Mouse (Mus musculus) limb, embryonic 14.5 days (tissue): Measurements from ENCODE around the gene Gm39653. TPM values are rescaled to one million over a fixed set of nuclear protein-coding genes. Genes with fewer than 3 reads are reported as not detected.

Source experiments
- ATAC-seq: fragments of 200-750 bp; cut with Nextera tagmentation; 2 replicates; pipeline ENCODE4 v1.8.0; 2017; ENCODE audit warnings: low read depth, moderate number of reproducible peaks, moderate TSS enrichment; ENCODE audit not compliant: low FRiP score
- DNase-seq: peaks from one replicate; pipeline ENCODE4 v3.0.0-alpha.2; 2015; ENCODE audit warnings: low spot score
- H3K27ac ChIP-seq: fragments of 300-500 bp; sonication (generic); replicated peaks from 2 replicates; pipeline ENCODE4 v1.5.1; 2014; ENCODE audit warnings: low read depth, mild to moderate bottlenecking, low read length, moderate library complexity, mixed read lengths
- H3K27me3 ChIP-seq: fragments of 300-500 bp; sonication (generic); 2 replicates; pipeline ENCODE4 v1.6.1; 2014; ENCODE audit warnings: low read length, mixed read lengths; ENCODE audit not compliant: control insufficient read depth, insufficient read depth
- H3K36me3 ChIP-seq: fragments of 300-500 bp; sonication (generic); 2 replicates; pipeline ENCODE4 v1.6.1; 2014; ENCODE audit warnings: mild to moderate bottlenecking, low read length, moderate library complexity, mixed read lengths; ENCODE audit not compliant: control insufficient read depth, insufficient read depth
- H3K4me1 ChIP-seq: fragments of 300-500 bp; sonication (generic); 2 replicates; pipeline ENCODE4 v1.6.1; 2014; ENCODE audit warnings: antibody characterized with exemption, low read length, mixed read lengths; ENCODE audit not compliant: control insufficient read depth, insufficient read depth
- H3K4me2 ChIP-seq: fragments of 300-500 bp; sonication (generic); replicated peaks from 2 replicates; pipeline ENCODE4 v1.6.1; 2014; ENCODE audit warnings: low read depth, mild to moderate bottlenecking, low read length, moderate library complexity; ENCODE audit not compliant: severe bottlenecking
- H3K4me3 ChIP-seq: fragments of 300-500 bp; sonication (generic); replicated peaks from 2 replicates; pipeline ENCODE4 v1.5.1; 2014; ENCODE audit warnings: low read length
- H3K9ac ChIP-seq: fragments of 300-500 bp; sonication (generic); 2 replicates; pipeline ENCODE4 v1.6.1; 2014; ENCODE audit warnings: mild to moderate bottlenecking, low read depth, low read length, moderate library complexity; ENCODE audit not compliant: severe bottlenecking
- H3K9me3 ChIP-seq: fragments of 300-500 bp; sonication (generic); 2 replicates; pipeline ENCODE4 v1.6.1; 2016; ENCODE audit warnings: low read length; ENCODE audit not compliant: control insufficient read depth
- POLR2A ChIP-seq: fragments of 200-500 bp; IDR thresholded peaks from 2 replicates; pipeline ENCODE4 v1.8.0; 2012; ENCODE audit warnings: inconsistent platforms, mild to moderate bottlenecking, moderate library complexity, borderline replicate concordance; ENCODE audit not compliant: insufficient read depth, insufficient read length; ENCODE audit errors: extremely low read depth
- WGBS: fragments of 180-500 bp; shearing (Covaris S2); extraction: QIAGEN DNeasy Blood & Tissue Kit; methylation state at CpG from one replicate; pipeline ENCODE4 v1.1.7; 2014; 5-methylcytosine and 5-hydroxymethylcytosine counted together
- polyA plus RNA-seq, 2 experiments: library from polyadenylated mRNA; depleted of rRNA in 1 of 2; stranded (reverse) in 1 of 2; unstranded in 1 of 2; fragments of >200 nt; fragmentation: Nextera tagmentation in 1 of 2; extraction: Ambion mirVana in 1 of 2; gene quantifications; 2 replicates each; pipeline versions ENCODE4 v1.2.1 to v1.2.3; 2012 to 2014

Gm39653 gene
- polyA plus RNA-seq (2012; rRNA removed) (not detected in 2 replicates), polyA plus RNA-seq (2014; fragmentation: Nextera tagmentation; extraction: Ambion mirVana) (not detected in 2 replicates)

DNA sequence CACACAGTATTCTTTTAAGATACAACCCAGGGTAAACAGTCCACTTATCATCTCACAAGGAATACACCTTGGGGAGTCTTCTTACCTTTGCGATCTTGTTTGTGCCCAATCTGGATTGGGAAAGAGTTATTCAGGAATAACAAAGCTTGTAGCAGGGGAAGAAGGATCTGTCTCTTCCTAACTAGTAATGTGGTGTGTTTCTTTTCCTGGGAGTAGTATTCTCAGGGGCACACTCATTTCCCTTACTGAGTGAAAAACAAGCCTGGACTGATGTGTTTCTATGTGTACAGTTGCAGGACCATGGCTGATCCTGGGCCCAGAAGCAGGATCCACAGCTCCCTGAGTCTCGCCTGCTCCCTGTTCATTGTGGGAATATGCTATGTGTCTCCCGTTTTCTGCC, at the start of gene Gm39653:
Gm39653 (plus strand) TSS at position 301 of the 400 bp plus-strand sequence.
- no peak within 1 kb of the TSS for H3K27ac ChIP-seq
- no peaks in the 10 kb centered on the region for H3K4me1 ChIP-seq
- no peak for ATAC-seq
- H3K9ac ChIP-seq: no peak within 1 kb of the TSS
- no peak for TF ChIP-seq POLR2A
- no peak for DNase-seq
- no peak within 1 kb of the TSS for H3K4me2 ChIP-seq
- H3K4me3 ChIP-seq: no peak within 1 kb of the TSS
- H3K9me3 ChIP-seq: no peaks in the 10 kb centered on the region
- 74% methylated on average over 3 of the region's 3 CpGs for WGBS
- no peaks in the 10 kb centered on the region for H3K27me3 ChIP-seq
- H3K36me3 ChIP-seq: no peaks in the 10 kb centered on the region

DNA sequence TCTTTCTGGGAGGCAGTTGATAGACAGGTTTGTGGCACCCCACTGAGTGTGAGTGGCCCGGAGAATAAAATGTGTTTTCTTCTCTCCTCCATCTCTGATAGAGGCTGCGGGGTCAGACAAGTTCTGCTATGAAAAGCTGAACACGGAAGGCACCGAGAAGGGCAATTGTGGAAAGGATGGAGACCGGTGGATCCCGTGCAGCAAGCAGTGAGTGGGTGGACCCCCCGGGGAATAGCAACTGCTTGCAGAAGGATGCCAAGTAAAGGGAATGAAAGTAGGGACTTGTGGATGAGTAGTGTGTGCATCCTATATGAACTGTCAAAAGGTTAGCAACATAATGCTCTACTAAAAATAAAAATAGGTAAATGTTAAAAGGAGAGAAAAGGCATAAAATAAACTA, 49.3 kb upstream of the Gm39653 start:
- no peak for DNase-seq
- Histone ChIP-seq H3K4me3 (no peak overlapping the region), H3K4me1 (0 out of 2 replicates have a peak, but pooled peaks cover 2% of the 10 kb centered on the region), H3K9me3 (no peaks in the 10 kb centered on the region), H3K27ac (no peak overlapping the region), H3K36me3 (no peaks in the 10 kb centered on the region), H3K9ac (no peak overlapping the region), H3K4me2 (no peak overlapping the region), H3K27me3 (no peaks in the 10 kb centered on the region)
- ATAC-seq: no peak
- WGBS: 50% methylated on average over 7 of the region's 7 CpGs
- TF ChIP-seq POLR2A: no peak

DNA sequence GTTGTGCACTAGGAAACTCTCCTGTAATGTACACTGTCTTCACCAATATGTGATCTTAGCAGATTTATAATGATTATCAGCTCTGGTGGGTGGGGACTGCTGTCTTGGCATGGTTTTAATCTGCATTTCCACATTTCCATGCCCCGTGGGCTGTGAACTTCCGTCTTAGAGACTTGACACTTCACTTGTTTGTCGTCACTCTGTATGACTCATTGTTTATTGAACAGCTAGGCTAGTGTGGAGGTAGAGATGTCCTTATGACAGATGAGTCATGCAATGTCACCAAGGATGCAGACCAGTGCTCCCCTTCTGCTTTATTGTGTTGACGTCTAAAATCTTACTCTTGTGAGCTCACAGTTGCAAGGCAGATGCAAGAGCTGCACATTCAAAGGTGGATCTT, 48.7 kb upstream of the Gm39653 start:
- DNase-seq (no peak), ATAC-seq (no peak)
- no peak overlapping the region for H3K9ac ChIP-seq
- no peak for TF ChIP-seq POLR2A
- H3K9me3 ChIP-seq: no peaks in the 10 kb centered on the region
- WGBS: 56% methylated on average over 4 of the region's 4 CpGs
- H3K27ac ChIP-seq: no peak overlapping the region
- H3K36me3 ChIP-seq: no peaks in the 10 kb centered on the region
- H3K4me1 ChIP-seq: 0 out of 2 replicates have a peak, but pooled peaks cover 1% of the 10 kb centered on the region
- no peak overlapping the region for H3K4me2 ChIP-seq
- H3K27me3 ChIP-seq: no peaks in the 10 kb centered on the region
- H3K4me3 ChIP-seq: no peak overlapping the region

DNA sequence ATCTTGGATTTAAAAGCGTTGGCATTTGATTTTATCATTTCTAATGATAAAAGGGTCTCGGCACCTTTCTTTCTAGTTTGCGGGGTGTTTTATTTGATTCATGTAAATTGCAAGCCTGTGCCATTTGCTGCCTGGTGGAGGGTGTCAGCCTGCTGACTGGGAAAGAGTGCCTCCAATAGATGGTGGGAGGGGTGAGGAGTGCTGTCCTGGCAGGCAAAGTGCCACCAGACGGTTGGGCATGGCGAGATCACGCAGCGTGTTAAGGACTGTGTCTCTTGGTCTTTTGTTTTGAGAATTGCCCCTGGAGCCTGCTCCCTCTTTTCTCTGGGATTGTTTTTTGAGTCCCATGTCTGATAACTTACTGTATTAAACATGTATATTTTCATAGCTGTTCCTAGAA, 43.5 kb upstream of the Gm39653 start:
- TF ChIP-seq POLR2A: no peak
- WGBS: 59% methylated on average over 7 of the region's 7 CpGs
- ATAC-seq (no peak), DNase-seq (no peak)
- Histone ChIP-seq H3K27me3 (no peaks in the 10 kb centered on the region), H3K27ac (no peak overlapping the region), H3K9ac (no peak overlapping the region), H3K4me1 (no peaks in the 10 kb centered on the region), H3K36me3 (no peaks in the 10 kb centered on the region), H3K9me3 (no peaks in the 10 kb centered on the region), H3K4me2 (no peak overlapping the region), H3K4me3 (no peak overlapping the region)

DNA sequence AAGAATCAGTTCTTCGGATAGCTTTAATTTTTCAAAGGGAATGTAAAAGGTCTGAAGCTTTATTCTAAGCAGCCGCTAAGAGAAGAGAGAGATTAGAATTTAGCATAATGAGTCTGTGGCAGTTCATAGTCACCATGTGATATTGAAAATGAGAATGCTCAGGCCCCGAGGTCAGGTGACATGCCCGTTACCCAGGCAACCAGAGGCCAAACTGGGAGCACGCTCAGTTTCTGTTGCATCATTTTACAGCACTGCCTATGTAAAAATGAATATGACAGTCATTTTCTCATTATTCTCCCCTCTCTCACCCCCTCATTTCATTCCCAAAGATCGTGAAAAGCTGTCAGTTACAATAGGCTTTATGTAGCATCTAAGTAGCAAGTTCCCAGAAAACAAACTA, 42.3 kb upstream of the Gm39653 start:
- H3K4me1 ChIP-seq: no peaks in the 10 kb centered on the region
- no peak for DNase-seq
- TF ChIP-seq POLR2A: no peak

DNA sequence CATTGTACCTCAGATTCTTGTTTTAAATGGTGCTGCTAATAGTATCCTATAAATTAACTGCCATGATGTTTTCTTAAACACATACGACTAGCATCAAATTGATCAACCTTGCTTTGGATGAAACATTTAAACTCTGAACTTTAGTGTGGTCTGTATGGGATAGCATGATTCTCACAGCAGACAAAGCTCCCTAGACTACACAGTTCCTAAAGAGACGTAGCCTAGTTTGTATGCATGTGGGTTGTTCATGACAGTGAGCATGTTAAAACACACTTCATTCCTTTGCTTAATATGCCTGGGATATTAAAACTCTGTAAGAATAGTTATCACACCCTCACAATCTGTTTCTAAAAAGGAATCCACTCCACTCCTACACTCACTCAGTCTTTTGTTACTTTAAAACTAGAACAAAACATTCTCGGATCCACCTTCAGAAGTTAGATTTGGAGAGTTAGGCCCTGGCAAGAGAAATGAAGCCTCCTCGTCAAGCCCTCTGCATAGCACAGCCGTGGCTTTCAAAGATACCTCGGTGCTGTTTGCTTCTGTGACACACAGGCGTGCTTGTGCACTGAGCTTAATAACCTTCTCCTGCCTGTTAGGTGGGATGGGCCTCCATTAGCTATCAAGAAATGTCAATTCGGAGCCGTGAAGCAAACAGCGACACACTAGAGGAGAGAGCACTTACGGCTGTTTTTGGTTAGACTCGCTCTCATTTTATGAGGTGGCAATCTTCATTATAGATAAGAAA, 41.7 kb upstream of the Gm39653 start:
- no peak overlapping the region for H3K27ac ChIP-seq
- ATAC-seq (no peak), DNase-seq (no peak)
- H3K4me1 ChIP-seq: no peaks in the 10 kb centered on the region
- 42% methylated on average over 12 of the region's 12 CpGs for WGBS
- no peaks in the 10 kb centered on the region for H3K27me3 ChIP-seq
- no peak overlapping the region for H3K4me3 ChIP-seq
- no peak overlapping the region for H3K9ac ChIP-seq
- no peak for TF ChIP-seq POLR2A
- H3K9me3 ChIP-seq: no peaks in the 10 kb centered on the region
- H3K4me2 ChIP-seq: no peak overlapping the region
- no peaks in the 10 kb centered on the region for H3K36me3 ChIP-seq

More for the DNA sequence above, 42.3 kb upstream of the Gm39653 start:
- H3K27me3 ChIP-seq: no peaks in the 10 kb centered on the region
- no peaks in the 10 kb centered on the region for H3K36me3 ChIP-seq
- no peak overlapping the region for H3K4me3 ChIP-seq
- no peak overlapping the region for H3K4me2 ChIP-seq
- no peak overlapping the region for H3K27ac ChIP-seq
- no peaks in the 10 kb centered on the region for H3K9me3 ChIP-seq
- no peak for ATAC-seq
- 60% methylated on average over 6 of the region's 6 CpGs for WGBS
- H3K9ac ChIP-seq: no peak overlapping the region
